Mouse (Mus musculus): Measurements from ENCODE around the gene Mia3. TPM values are rescaled to one million over a fixed set of nuclear protein-coding genes. Genes with fewer than 3 reads are reported as not detected.

Gene Mia3
- polyA plus RNA-seq (2012; rRNA removed; ENCODE audit: low replicate concordance): 64.5 and 89.9 TPM in 2 replicates

GRCm38 (mm10) chr1:183369427-183370014 is at the start of gene Mia3:
TSS of gene Mia3 (minus strand) at chr1:183369553.

GRCm38 (mm10) chr1:183417873-183418272 is 48.5 kb upstream of the Mia3 start, which contains the start of gene Hhipl2:
TSS of gene Hhipl2 (plus strand) at chr1:183418215.

GRCm38 (mm10) chr1:183388426-183389406 is 19.4 kb upstream of the Mia3 start, which contains the start of gene Taf1a:
TSS of gene Taf1a (plus strand) at chr1:183388981.

GRCm38 (mm10) chr1:183296877-183297383 is 72.4 kb downstream of the Mia3 start, which contains the start of gene Brox:
TSS of gene Brox (minus strand) at chr1:183297269.

GRCm38 (mm10) chr1:183296465-183296864 is 72.9 kb downstream of the Mia3 start, which contains the start of gene Aida:
TSS of gene Aida (plus strand) at chr1:183296590.

Other genes starting within 250 kb of the Mia3 start
- gene Disp1, start 148.0 kb downstream of the Mia3 start, polyA plus RNA-seq (2012; rRNA removed; ENCODE audit: low replicate concordance): 13.4 and 15.8 TPM in 2 replicates
- 16.4 and 42.0 TPM in 2 replicates for gene Aida, start 73.0 kb downstream of the Mia3 start, polyA plus RNA-seq (2012; rRNA removed; ENCODE audit: low replicate concordance)
- 11.1 and 21.3 TPM in 2 replicates for gene Brox, start 72.3 kb downstream of the Mia3 start, polyA plus RNA-seq (2012; rRNA removed; ENCODE audit: low replicate concordance)
- 4.5 and 6.7 TPM in 2 replicates for gene Taf1a, start 19.4 kb upstream of the Mia3 start, polyA plus RNA-seq (2012; rRNA removed; ENCODE audit: low replicate concordance)
- gene Hhipl2, start 48.7 kb upstream of the Mia3 start, polyA plus RNA-seq (2012; rRNA removed; ENCODE audit: low replicate concordance): 1.6 and 1.7 TPM in 2 replicates

Measured in mammary gland, adult 2 months (tissue).